Mouse (Mus musculus): Measurements from ENCODE around the gene Lrp4. TPM values are rescaled to one million over a fixed set of nuclear protein-coding genes. Genes with fewer than 3 reads are reported as not detected.

The Lrp4 gene
- 10 to 100 TPM; 25.3 to 27.3 TPM for total RNA-seq (2021)
- long read RNA-seq, experiment 1, full-length matches to known transcripts = 1 of 6 reads
- long read RNA-seq, experiment 1, partial matches to known transcripts = 5 of 6 reads
- long read RNA-seq, experiment 1, other reads (novel, unspliced or antisense) = 0 of 6 reads
- long read RNA-seq, experiment 2, full-length matches to known transcripts = 9 of 20 reads
- long read RNA-seq, experiment 2, partial matches to known transcripts = 9 of 20 reads
- long read RNA-seq, experiment 2, other reads (novel, unspliced or antisense) = 2 of 20 reads

DNA sequence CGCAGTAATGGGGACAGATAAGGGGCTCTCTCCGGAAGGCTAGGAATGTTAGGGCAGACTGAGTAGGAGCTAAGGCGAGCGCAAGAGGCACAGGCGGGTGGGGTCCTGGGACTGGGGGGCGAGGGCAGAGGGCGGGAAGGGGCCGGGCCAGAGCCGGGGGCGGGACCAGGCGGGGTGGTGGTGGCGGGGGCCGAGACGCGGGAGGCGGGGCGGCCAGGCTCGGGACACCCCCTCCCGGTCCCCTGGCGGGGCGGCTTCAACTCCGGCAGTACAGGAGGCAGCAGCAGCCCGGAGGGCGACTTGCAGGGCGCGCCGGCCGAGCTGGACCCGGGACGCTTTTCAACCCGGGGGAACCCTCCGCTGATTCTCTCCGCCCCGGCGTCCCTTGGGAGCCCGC is at the start of gene Lrp4:
Gene Lrp4 (plus strand): TSS at position 253 of the 397 bp plus-strand sequence.
- Histone ChIP-seq H3K4me3 (peak within 1 kb of the TSS; percentile 63), H3K27ac (peak within 1 kb of the TSS; percentile 76)
- no peak for TF ChIP-seq CTCF (IDR thresholded peaks at IDR 0.05)
- intact Hi-C loops (cut with DNase I) = no loop called here
- DNase-seq (ENCODE audit: extremely low spot score in 1 of 2, low spot score in 2 of 2) = peak in 1 of 2 experiments; percentile 48

DNA sequence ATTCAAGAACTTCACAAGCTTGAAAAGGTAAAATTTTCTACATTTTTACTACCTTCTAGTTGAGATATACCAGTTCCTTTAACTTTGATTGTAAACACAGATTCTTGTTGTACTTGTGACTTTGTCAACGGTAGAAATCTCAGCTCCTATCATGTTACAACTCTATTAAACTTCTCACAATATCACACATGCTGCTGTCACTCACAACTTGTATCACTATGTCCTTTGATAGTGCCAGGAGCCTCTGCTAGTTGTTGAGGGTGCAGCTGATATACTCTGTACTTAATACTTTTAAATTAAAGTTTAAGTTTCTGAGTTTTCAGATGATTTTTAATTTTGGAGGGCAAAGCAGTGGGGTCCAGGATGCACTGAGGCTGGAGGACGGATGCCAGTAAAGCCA is 49.3 kb upstream of the Lrp4 start:
- H3K4me3 ChIP-seq = no peak overlapping the region
- intact Hi-C loops (cut with DNase I) = no loop called here
- H3K27ac ChIP-seq = no peak overlapping the region
- DNase-seq (ENCODE audit: extremely low spot score in 1 of 2, low spot score in 2 of 2) = no peak
- TF ChIP-seq CTCF (IDR thresholded peaks at IDR 0.05) = no peak

DNA sequence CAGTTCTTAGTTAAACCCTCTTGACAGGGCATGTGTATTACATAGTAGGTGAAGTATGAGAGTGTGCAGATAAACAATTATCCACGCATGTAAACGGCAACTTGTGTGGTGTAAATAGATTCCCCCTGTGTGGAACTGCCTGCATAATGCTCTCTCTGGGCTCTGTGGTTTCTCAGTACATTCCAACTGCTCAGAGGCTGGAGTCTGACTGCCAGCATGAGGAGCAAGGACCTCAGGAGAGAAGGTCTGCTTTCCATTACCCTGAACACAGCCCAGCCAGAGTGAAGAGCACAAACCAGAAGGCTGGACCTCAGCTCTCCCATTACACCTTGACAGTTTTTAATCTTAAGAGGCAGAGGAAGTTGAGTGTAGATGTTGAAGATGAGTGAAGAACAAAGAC is 45.8 kb upstream of the Lrp4 start:
- intact Hi-C loops (cut with DNase I) = no loop called here
- DNase-seq (ENCODE audit: extremely low spot score in 1 of 2, low spot score in 2 of 2) = no peak
- no peak for TF ChIP-seq CTCF (IDR thresholded peaks at IDR 0.05)
- Histone ChIP-seq H3K4me3 (no peak overlapping the region), H3K27ac (no peak overlapping the region)

DNA sequence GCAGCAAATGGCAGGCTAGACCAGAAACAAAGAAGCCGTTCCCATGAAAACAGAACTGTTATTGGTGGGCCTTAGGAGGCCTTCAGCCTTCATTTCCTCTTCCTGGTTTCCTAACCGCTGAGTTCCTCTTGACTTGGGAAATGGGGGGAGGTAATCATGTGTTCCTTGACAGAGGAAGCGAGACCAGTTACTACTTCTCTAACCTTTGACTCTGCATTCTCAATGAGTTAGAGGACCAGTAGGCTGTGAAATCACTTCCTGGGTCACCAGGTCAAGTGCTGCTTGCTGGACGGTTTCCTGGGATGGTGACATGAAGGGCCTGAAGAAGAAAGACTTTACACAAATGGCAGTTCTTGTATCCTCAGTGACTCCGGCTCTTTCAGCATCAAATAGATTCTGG is 45.0 kb upstream of the Lrp4 start:
- intact Hi-C loops (cut with DNase I) = no loop called here
- TF ChIP-seq CTCF (IDR thresholded peaks at IDR 0.05) = no peak
- no peak overlapping the region for H3K4me3 ChIP-seq

DNA sequence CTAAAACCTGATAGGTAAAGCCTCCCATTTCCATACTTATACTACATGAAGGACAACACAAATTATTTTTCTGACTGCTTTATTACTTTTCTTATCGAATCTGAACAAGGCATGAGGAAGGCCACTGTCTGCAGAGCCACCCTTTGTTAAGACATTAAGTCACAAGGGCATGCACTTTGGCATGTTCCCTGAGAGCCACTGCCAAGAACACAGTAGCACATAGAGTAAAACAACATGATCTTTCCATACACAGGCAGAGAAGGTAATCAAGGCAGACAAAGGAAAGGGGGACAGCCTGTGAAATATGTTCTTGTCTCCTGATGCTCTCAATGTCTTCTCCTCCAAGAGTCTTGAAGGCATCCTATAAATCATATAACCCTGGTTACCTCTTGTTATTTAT is 43.5 kb upstream of the Lrp4 start:
- intact Hi-C loops (cut with DNase I) = no loop called here
- H3K27ac ChIP-seq = no peak overlapping the region
- no peak for TF ChIP-seq CTCF (IDR thresholded peaks at IDR 0.05)
- H3K4me3 ChIP-seq = no peak overlapping the region
- DNase-seq (ENCODE audit: extremely low spot score in 1 of 2, low spot score in 2 of 2) = no peak

More for the DNA sequence above, 45.0 kb upstream of the Lrp4 start:
- no peak overlapping the region for H3K27ac ChIP-seq
- DNase-seq (ENCODE audit: extremely low spot score in 1 of 2, low spot score in 2 of 2) = no peak

DNA sequence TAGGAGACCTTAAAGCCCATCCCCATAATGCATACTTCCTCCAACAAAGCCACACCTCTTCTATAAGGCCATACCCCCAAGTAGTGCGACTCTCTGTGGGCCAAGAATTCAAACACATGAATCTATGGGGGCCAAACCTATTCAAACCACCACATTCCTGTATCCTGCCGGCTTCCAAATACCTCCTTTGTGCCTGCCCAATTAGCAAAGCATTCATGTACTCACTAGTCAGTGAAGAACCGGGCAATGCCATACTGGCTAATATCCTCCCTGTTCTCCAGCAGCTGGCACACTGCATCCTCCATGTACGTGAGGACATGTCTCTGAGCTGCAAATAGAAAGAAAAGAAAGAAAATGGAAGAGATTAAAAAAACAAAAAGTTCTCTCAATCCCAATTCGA is 35.7 kb upstream of the Lrp4 start:
- TF ChIP-seq CTCF (IDR thresholded peaks at IDR 0.05) = no peak
- DNase-seq (ENCODE audit: extremely low spot score in 1 of 2, low spot score in 2 of 2) = no peak
- intact Hi-C loops (cut with DNase I) = no loop called here
- no peak overlapping the region for H3K27ac ChIP-seq
- no peak overlapping the region for H3K4me3 ChIP-seq

DNA sequence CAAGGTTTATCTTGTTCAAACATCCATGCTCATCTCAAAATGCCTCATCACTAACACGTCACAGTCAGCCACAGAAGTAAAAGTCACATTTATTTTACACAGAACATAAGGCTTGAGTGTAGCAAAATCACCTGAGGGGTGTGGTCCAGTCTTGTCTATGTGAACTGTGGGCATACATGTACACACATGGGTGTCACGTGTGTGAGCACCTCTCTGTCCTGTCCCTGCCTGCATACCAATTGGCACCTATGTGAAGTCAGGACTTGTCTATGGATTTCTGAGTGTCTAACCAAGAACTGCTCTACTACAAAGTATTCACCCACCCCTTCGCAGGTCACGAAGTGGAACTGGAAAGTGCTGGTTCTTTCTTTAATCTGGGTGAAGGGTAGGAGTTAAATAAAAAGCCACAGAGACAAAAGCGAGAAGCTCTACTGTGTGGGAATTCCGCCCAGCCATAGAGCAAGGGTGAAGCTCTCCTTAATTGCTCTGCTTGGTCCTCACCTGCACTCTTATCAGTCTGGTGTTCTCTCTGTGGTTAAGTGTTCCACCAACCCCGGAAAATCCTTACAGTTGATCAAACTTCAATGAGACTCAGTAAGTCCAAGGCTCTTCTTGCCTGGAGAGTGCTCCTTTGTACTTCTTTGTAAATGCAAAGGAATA is 33.1 kb upstream of the Lrp4 start:
- H3K27ac ChIP-seq = no peak overlapping the region
- intact Hi-C loops (cut with DNase I) = no loop called here
- no peak for DNase-seq (ENCODE audit: extremely low spot score in 1 of 2, low spot score in 2 of 2)
- H3K4me3 ChIP-seq = no peak overlapping the region
- TF ChIP-seq CTCF (IDR thresholded peaks at IDR 0.05) = no peak

DNA sequence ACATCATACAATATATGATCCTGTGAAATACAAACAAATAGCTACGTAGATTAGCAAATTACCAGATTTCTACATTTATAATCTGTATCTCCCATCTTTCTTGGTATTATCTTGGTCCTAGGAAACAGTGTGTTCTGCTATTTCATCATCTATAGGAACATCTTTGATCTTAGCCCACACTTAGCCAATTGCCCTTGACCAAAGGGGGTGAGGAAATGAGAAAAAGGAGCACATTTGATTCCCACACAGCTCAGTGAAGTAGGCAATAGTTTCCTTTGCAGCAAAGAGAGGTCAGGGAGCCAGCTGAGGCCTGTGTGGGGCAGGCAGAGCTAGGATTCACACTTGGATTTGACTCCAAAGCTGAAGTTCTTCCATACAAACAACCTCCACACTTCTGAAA is 31.0 kb upstream of the Lrp4 start:
- intact Hi-C loops (cut with DNase I) = no loop called here
- no peak overlapping the region for H3K27ac ChIP-seq
- DNase-seq (ENCODE audit: extremely low spot score in 1 of 2, low spot score in 2 of 2) = no peak
- no peak overlapping the region for H3K4me3 ChIP-seq
- TF ChIP-seq CTCF (IDR thresholded peaks at IDR 0.05) = no peak

DNA sequence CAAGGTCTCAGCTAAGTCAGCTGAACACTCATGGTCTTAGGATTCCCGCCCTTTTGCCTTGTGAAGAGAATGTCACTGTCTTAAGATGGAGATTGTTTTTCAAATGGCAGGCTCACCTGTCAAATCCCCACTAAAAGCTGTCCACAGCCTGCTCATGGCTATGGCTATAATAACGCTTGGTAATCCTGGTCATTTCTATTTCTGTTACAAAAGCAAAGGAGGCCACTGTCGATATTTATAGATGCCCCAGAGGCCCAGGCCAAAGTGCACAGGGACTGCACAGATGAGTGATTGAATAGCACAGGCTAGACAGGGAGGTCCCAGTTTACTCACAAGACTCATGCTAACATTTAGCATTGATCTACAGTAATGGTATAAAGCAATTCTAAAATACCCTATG is 28.2 kb upstream of the Lrp4 start:
- no peak for TF ChIP-seq CTCF (IDR thresholded peaks at IDR 0.05)
- H3K4me3 ChIP-seq = no peak overlapping the region
- no peak overlapping the region for H3K27ac ChIP-seq
- no peak for DNase-seq (ENCODE audit: extremely low spot score in 1 of 2, low spot score in 2 of 2)
- intact Hi-C loops (cut with DNase I) = no loop called here

DNA sequence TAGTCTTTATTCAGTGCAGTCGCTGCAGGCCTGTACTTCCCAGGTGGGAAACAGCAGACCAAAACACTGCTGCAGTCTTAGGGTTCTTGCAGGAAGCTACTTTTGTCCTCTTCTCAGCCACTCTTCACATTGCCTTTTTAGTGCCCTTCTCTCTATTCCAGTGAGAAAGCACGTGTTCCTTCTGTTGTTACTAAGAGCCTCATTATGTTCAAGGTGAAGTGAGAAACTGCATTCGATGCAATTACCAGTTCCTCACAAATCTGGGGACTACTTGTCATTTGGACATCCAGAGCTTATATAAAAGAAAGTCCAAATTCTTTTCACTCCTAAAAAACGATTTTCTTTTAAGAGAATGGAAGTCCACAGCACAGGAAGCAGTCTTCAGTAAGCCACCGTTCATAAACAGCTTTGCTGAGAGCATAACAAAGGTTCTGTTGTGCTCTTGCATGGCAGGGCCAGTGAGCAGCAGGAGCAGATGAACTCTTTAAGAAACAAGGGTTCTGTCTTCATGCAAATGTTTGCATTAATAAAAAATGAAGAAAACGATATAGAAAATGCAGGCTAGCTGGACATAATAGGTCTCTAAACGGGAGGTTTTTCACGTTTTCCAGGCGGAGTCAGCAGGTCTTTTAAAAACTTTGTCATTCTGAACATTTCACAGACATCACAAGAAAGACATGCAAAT is 27.3 kb upstream of the Lrp4 start:
- TF ChIP-seq CTCF (IDR thresholded peaks at IDR 0.05) = no peak
- intact Hi-C loops (cut with DNase I) = no loop called here
- Histone ChIP-seq H3K27ac (peak overlapping the region; percentile 6; the same call in 1 of the 2 replicates), H3K4me3 (no peak overlapping the region)
- DNase-seq (ENCODE audit: extremely low spot score in 1 of 2, low spot score in 2 of 2) = no peak

DNA sequence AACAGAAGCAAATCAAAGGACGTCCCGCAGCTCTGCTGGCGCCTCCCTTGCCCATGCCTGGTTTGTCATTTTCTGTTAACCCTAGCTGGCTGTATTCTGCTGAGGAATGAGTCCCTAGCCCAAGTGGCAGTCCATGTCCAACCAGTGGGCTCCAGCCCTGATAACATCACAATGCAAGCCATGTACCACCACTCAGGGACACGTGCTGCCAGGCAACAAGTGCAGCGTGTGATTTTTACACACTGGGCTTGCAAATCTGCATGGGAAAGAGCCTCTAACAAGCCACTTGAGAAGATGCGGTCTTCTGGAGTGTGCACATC is 26.8 kb upstream of the Lrp4 start:
- intact Hi-C loops (cut with DNase I) = no loop called here
- Histone ChIP-seq H3K4me3 (no peak overlapping the region), H3K27ac (peak overlapping the region; percentile 6; the same call in 1 of the 2 replicates)
- DNase-seq (ENCODE audit: extremely low spot score in 1 of 2, low spot score in 2 of 2) = no peak
- TF ChIP-seq CTCF (IDR thresholded peaks at IDR 0.05) = no peak

DNA sequence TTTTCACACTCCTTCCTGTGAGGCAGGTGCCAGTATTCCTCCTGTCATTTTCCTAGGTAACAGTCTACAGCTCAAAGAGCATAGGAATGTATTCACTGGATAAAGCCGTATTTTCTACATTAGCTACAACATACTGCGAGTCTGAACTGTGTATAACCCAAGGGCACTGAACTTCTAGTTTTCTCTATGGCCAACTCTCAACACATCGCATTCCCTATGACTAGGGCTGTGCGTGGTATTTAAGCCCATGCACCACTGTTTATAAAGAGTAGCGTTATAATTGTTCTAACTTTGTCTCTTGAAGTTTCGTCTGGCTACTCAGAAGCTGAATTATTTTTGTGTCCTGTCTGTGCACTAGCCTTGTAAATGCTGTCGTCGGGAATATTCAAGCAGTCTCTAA is 20.6 kb upstream of the Lrp4 start:
- TF ChIP-seq CTCF (IDR thresholded peaks at IDR 0.05) = no peak
- no peak for DNase-seq (ENCODE audit: extremely low spot score in 1 of 2, low spot score in 2 of 2)
- intact Hi-C loops (cut with DNase I) = no loop called here
- no peak overlapping the region for H3K27ac ChIP-seq
- no peak overlapping the region for H3K4me3 ChIP-seq

All from left cerebral cortex, adult 2 months (tissue).